Mouse (Mus musculus) NIH3T3 (cell line): Measurements from ENCODE around the gene Krtap19-1.

Experiments
- DNase-seq: peaks from one replicate; pipeline ENCODE4 v3.0.0-alpha.2; 2012; ENCODE audit warnings: low read depth

The Krtap19-1 gene

DNA sequence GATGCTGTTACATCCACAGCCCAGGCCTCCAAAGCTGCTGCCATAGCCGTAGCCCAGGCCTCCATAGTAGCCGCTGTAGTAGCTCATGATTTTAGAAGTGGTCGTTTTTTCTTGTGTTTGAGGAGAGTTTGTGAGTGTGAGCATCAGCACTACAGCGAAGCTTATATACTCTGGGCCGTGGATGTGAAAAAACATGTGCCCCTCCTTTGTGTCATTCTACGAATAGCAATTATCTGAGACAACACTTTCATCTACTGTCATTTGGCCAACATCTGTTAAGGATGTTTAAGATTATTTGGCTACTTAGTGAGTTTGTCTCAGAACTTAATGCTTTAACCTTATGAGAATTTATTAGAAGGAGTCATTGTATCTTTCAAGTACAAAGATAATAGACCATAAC is at the start of gene Krtap19-1:
TSS of gene Krtap19-1 (minus strand) at position 101 of the 400 bp plus-strand sequence.
- DNase-seq = no peak

GRCm38 (mm10) chr16:88896357-88896756 is 27.1 kb upstream of the Krtap19-1 start, which contains the start of gene Krtap19-5:
TSS of gene Krtap19-5 (minus strand) at chr16:88896457.
- DNase-seq = no peak

GRCm38 (mm10) chr16:88886870-88887269 is 17.7 kb upstream of the Krtap19-1 start:
- no peak for DNase-seq

GRCm38 (mm10) chr16:88884989-88885388 is 15.8 kb upstream of the Krtap19-1 start, which contains the start of gene Krtap19-4:
TSS of gene Krtap19-4 (minus strand) at chr16:88885089.
- no peak for DNase-seq

DNA sequence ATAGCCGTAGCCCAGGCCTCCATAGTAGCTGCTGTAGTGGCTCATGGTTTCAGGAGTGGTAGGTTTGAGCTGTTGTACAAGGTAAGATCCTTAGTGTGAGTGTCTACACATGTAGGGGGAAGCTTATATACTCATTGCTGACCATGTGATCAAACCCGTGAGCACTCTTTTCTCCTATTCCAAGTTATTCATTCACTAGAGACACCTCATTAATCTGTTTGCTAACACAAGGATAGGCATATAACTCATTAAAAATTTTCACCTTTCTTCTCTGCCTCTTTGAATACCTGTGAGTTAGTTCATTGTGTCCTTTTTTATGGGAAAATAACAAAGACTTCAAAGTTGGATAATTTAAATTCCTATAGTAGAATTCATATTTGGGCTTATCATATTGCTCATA is 8.7 kb upstream of the Krtap19-1 start, which contains the start of gene Krtap19-3:
TSS of gene Krtap19-3 (minus strand) at position 101 of the 400 bp plus-strand sequence.
- DNase-seq = no peak

DNA sequence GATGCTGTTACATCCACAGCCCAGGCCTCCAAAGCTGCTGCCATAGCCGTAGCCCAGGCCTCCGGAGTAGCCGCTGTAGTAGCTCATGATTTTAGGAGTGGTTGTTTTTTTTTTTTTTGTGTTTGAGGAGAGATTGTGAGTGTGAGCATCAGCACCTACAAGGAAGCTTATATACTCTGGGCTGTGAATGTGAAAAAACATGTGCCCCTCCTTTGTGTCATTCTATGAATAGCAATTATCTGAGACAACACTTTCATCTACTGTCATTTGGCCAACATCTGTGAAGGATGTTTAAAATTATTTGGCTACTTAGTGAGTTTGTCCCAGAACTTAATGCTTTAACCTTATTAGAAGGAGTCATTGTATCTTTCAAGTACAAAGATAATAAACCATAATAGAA is 5.0 kb upstream of the Krtap19-1 start, which contains the start of gene Krtap19-2:
TSS of gene Krtap19-2 (minus strand) at position 101 of the 400 bp plus-strand sequence.
- no peak for DNase-seq

- no peak for DNase-seq
Observed at GRCm38 (mm10) chr16:88864887-88865407, 4.3 kb downstream of the Krtap19-1 start.

DNA sequence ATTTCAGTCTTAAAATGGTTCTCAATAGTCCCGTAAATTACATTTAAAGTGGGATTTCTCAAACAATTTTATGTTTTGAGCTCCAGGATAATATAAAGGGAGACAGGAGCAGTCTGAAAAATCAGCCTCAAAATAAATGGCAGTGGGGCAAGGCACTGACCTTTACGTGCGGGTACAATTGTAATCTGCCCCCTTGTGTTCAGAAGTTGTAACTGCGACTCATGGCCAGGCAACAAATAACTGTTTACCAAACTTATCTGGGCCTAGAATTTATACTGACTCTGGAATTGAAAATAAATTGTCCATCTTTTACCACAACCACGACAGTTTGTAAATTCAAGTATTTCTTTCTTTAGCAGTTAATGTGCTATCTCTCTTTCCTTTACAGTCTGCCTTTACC is 17.8 kb downstream of the Krtap19-1 start:
- DNase-seq = peak; percentile 17

- DNase-seq = no peak
Observed at GRCm38 (mm10) chr16:88848558-88848957, 20.7 kb downstream of the Krtap19-1 start.

- no peak for DNase-seq
Observed at GRCm38 (mm10) chr16:88847363-88847762, 21.8 kb downstream of the Krtap19-1 start.

- DNase-seq = no peak
Observed at GRCm38 (mm10) chr16:88826978-88827377, 42.2 kb downstream of the Krtap19-1 start.

- no peak for DNase-seq
Observed at GRCm38 (mm10) chr16:88826095-88826652, 43.0 kb downstream of the Krtap19-1 start, which contains the start of gene Krtap14. TSS of gene Krtap14 (minus strand) at chr16:88826145.

GRCm38 (mm10) chr16:88823736-88824135 is 45.5 kb downstream of the Krtap19-1 start:
- peak; percentile 14 for DNase-seq

DNA sequence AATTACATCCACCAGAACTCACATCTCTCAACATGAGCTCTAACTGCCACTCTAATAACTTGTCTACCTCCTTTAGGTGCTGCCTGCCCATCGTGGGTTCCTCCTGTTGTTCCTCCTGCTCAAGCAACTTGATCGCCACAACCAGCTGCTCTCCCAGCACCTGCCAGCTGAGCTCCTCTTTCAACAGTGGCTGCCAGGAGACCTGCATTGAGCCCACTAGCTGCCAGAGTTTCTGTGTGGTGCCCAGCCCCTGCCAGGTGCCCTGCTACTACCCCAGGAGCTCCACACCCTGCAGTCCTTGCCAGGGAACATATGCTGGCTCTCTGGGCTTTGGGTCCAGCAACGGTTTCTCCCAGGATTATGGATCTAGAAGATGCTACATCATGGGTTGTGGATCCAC is 49.1 kb downstream of the Krtap19-1 start, which contains the start of gene Krtap15:
TSS of gene Krtap15 (plus strand) at position 150 of the 400 bp plus-strand sequence.
- DNase-seq = no peak
